Mouse (Mus musculus): ENCODE measurements at regions not wholly inside any gene's neighbourhood (a gene's known extent, or its start where the extent isn't known, plus 50 kb on each side); places are given as distances from the start of the nearest gene placed in this dataset.
"Not testable (repeated sequence)": the region's sequence is repeated elsewhere in the genome, so short reads cannot be mapped to it uniquely, and the experiment has no call there.

DNA sequence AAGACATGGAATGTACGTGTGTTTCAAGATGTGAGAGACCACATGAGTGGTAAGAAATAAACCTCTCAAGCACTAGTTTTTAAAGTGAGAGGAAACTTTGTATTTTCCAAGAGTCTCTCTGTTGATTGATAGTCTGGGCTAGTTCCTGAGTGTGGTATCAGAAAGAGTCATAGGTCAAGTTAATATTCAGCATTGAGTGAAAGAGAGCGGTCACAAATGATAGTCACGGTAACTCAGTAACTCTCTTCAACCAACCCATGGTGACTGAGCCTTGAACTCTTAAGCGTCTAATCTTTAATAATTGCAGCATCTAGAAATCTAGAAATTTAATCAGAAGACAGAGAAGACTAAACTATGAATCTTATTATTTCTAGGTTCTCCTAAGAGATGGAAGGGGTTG lies 108.3 kb upstream of the Nrip1 start:
- H3K9ac ChIP-seq = no peak overlapping the region

DNA sequence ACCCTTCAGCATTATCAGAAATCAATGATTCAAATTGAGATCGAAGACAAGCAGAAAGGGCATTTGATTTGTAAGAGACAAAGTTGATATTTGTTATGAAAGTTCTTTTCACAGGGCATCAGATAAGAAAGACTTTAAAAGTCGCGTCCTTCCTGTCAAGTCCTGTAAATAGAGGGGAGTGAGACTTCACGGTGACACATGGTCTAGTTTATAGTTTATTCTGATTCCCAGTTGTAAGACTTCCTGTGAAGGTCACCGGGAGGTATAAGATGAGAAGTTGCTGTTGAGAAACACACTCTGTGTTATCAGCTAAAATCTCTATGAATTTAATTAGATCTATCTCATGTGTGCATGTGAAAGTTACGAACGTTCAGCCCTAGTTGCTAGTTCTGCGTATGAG lies 103.8 kb upstream of the Nrip1 start:
- Histone ChIP-seq H3K9me3 (no peaks in the 10 kb centered on the region), H3K4me2 (replicated peaks) (no peak overlapping the region), H3K4me1 (replicated peaks) (no peaks in the 10 kb centered on the region), H3K4me3 (replicated peaks) (no peak overlapping the region), H3K36me3 (no peaks in the 10 kb centered on the region), H3K27ac (no peak overlapping the region), H3K9ac (no peak overlapping the region), H3K27me3 (replicated peaks) (no peaks in the 10 kb centered on the region)
- no peak for ATAC-seq
- WGBS = 55% methylated on average over 8 of the region's 8 CpGs

More for the DNA sequence above, 108.3 kb upstream of the Nrip1 start:
- no peak overlapping the region for H3K4me2 ChIP-seq (replicated peaks)
- H3K4me1 ChIP-seq (replicated peaks) = no peaks in the 10 kb centered on the region
- no peak overlapping the region for H3K4me3 ChIP-seq (replicated peaks)
- 76% methylated on average over 4 of the region's 4 CpGs for WGBS
- H3K27ac ChIP-seq = no peak overlapping the region
- H3K27me3 ChIP-seq (replicated peaks) = no peaks in the 10 kb centered on the region
- H3K36me3 ChIP-seq = no peaks in the 10 kb centered on the region
- ATAC-seq = no peak
- H3K9me3 ChIP-seq = no peaks in the 10 kb centered on the region

DNA sequence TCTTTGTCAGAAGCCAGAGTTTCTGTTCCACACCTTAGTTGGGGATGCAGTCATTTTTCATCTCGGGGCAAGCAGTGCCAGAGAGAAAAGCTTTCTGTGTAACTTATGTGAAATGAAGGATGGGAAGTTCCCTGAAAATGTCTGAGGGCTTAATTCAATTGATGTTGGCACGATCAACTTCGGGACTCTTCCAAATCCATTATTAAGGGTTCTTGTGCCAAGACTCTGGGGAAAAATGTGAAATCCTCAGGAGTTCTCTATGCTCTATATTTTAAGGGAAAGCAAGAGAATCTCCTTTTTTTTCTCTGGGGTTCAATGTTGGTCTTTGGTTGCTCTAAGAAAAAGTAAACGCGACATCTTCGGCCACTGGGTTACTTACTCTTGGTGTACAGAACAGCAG lies 100.9 kb upstream of the Nrip1 start:
- no peaks in the 10 kb centered on the region for H3K4me1 ChIP-seq (replicated peaks)
- no peaks in the 10 kb centered on the region for H3K36me3 ChIP-seq
- H3K27me3 ChIP-seq (replicated peaks) = no peaks in the 10 kb centered on the region
- no peak overlapping the region for H3K4me2 ChIP-seq (replicated peaks)
- no peak overlapping the region for H3K27ac ChIP-seq
- no peak overlapping the region for H3K4me3 ChIP-seq (replicated peaks)
- ATAC-seq = no peak
- 80% methylated on average over 6 of the region's 6 CpGs for WGBS
- no peaks in the 10 kb centered on the region for H3K9me3 ChIP-seq
- no peak overlapping the region for H3K9ac ChIP-seq

DNA sequence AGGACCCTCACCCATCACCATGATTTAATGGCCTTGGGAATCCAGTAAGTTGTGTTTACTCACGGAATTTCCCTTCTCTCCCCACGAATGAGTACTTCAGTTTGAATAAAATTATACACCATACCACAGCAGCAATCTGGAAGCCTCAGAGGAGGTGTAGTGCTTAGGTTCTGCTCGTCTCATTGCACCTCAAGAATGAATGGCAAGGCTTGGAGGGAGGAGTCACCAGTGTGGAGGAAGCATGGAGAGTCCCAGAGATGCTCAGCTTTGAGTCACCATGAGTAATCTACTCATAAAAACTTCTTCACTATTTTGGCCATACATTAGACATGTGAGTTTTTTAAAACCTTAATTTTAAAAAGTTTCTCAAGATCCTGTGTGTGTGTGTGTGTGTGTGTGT lies 98.8 kb upstream of the Nrip1 start:
- Histone ChIP-seq H3K27me3 (replicated peaks) (no peaks in the 10 kb centered on the region), H3K4me1 (replicated peaks) (no peaks in the 10 kb centered on the region), H3K9ac (no peak overlapping the region), H3K4me2 (replicated peaks) (no peak overlapping the region), H3K36me3 (no peaks in the 10 kb centered on the region), H3K27ac (no peak overlapping the region), H3K4me3 (replicated peaks) (no peak overlapping the region), H3K9me3 (no peaks in the 10 kb centered on the region)
- WGBS = 68% methylated on average over 3 of the region's 3 CpGs
- no peak for ATAC-seq

DNA sequence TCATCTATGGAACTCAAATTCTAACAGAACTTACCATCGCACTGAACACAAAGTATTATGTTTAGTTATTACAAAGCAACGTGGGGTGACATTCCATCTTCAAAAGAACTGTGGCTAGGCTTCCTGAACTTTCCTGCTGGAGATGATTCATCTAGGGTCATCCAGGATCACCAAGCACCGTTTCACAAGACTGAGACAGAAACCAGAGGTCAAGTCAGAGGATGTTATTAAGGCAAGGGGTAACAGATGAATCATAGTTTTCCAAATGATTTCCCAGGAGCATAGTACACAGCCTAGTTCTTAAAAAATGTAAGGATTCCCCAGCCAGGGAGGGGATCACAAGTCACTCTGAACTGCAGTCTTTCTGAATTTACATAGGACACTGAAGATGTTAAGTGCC lies 97.5 kb upstream of the Nrip1 start:
- H3K36me3 ChIP-seq = no peaks in the 10 kb centered on the region
- WGBS = 38% methylated on average over 3 of the region's 3 CpGs
- ATAC-seq = no peak
- H3K4me2 ChIP-seq (replicated peaks) = no peak overlapping the region
- no peaks in the 10 kb centered on the region for H3K4me1 ChIP-seq (replicated peaks)
- no peak overlapping the region for H3K4me3 ChIP-seq (replicated peaks)
- no peaks in the 10 kb centered on the region for H3K27me3 ChIP-seq (replicated peaks)
- no peak overlapping the region for H3K9ac ChIP-seq
- H3K27ac ChIP-seq = no peak overlapping the region
- no peaks in the 10 kb centered on the region for H3K9me3 ChIP-seq

DNA sequence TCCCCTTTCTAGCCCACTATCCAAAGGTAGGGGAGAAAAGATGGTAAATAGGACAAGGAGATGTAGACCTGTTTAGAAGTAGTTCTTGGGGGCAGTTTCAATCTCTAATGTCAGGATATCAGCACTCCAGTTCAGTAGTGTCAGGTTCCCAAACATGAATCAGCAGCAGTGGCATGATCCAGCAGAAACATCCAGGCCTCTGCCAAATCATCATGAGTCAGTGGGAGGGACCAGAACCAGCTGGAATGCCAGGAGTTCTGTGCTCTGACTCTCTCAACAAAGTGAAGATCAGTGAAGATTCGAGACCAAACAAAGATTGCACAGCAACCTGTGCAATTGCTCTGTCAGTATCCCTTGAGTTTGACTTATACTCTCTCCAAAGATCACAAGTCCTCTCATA lies 85.9 kb upstream of the Nrip1 start:
- Histone ChIP-seq H3K36me3 (no peaks in the 10 kb centered on the region), H3K4me1 (replicated peaks) (no peaks in the 10 kb centered on the region; the same call in 1 of the 2 replicates), H3K27me3 (replicated peaks) (no peaks in the 10 kb centered on the region), H3K9ac (no peak overlapping the region), H3K9me3 (no peaks in the 10 kb centered on the region), H3K4me3 (replicated peaks) (no peak overlapping the region), H3K4me2 (replicated peaks) (no peak overlapping the region), H3K27ac (no peak overlapping the region)
- 82% methylated on average over 1 of the region's 1 CpGs for WGBS
- ATAC-seq = no peak

DNA sequence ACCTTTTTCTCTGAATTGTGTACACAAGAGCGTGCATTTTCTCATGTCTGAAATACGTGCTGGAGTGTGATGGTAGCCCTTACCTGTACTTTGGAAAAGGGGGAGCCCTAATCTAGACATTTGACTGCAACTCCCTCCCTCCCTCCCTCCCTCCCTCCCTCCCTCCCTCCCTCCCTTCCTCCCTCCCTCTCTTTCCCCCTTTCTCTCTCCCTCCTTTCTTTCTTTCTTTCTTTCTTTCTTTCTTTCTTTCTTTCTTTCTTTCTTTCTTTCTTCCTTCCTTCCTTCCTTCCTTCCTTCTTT lies 82.6 kb upstream of the Nrip1 start:
- H3K4me1 ChIP-seq (replicated peaks); H3K9me3 ChIP-seq; H3K27me3 ChIP-seq (replicated peaks); H3K9ac ChIP-seq; H3K27ac ChIP-seq; H3K36me3 ChIP-seq; H3K4me3 ChIP-seq (replicated peaks); H3K4me2 ChIP-seq (replicated peaks); ATAC-seq: not testable (repeated sequence)
- WGBS = 60% methylated on average over 2 of the region's 2 CpGs

DNA sequence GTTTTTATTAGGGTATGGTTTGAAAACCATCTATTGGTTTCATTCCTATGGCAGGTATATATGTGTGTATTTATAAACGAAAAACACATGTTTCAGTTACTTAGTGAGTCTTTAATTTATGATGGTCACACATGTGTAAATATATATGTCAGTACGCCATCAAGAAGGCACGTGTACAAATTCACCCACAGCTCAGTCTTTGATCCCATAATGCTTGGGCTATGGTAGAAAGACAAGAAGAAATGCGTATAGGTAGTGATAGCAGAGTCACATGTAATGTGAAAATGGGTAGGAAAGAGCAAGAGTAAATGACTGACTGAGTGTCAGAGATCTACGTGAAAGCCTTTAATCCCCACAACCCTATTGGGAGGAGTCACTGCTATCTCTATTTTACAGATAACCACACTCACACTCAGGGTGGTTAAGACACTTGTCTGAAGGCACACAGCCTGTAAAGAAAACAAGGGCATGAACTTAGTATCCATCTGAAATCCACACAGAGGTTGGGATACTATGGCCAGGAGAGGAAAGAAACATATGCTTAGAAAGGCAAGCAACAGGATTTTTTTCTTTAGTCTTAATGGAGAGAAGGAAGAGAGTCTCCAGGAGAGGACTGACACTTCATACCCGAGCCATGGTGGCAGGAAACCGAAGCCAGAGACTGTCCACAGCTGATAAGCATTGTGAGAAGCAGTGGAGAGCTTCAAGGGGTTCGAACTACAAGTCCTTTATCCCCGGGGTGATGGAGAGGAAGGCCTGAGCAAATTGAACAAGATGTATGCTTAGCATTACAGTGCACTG lies 82.1 kb upstream of the Nrip1 start:
- no peaks in the 10 kb centered on the region; the same call in 1 of the 2 replicates for H3K4me1 ChIP-seq (replicated peaks)
- H3K27ac ChIP-seq = no peak overlapping the region
- no peak overlapping the region for H3K9ac ChIP-seq
- no peak overlapping the region for H3K4me3 ChIP-seq (replicated peaks)
- ATAC-seq = no peak
- H3K27me3 ChIP-seq (replicated peaks) = no peaks in the 10 kb centered on the region
- 69% methylated on average over 9 of the region's 9 CpGs for WGBS
- no peaks in the 10 kb centered on the region for H3K36me3 ChIP-seq
- H3K4me2 ChIP-seq (replicated peaks) = no peak overlapping the region
- no peaks in the 10 kb centered on the region for H3K9me3 ChIP-seq

DNA sequence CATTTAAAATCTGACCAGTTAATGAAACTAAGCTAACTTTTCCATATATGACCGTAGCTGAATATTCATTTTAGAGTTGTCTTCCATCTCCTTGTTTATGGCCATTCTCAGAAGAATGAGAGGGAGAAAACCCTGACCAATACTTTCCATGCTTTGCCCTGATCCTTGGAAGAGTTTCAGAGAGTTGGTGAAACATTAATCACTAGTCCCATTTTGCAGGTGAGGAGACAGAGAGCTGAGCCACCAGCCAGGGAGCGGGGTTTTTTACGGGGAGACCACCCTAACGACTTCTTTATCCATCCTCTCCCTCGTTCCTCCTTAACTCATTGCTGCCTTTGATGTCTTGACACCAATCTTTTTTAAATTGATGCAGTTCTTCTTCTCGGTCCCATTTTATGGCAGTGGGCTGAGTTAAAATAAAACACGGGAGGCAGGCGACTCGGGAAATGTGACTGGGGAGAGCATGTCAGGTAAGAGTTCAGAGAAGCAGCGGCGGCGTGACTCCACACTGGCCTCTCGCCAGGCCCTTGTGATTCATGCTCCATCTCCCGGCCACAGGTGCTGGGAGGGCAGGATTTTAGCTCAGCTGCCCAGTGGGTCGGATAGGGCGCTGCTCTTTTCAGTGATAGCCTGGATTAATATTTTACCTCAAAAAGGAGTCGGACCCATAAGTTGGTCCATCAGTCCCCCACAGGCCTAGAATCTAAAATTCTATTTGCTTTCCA lies 81.3 kb upstream of the Nrip1 start:
- Histone ChIP-seq H3K4me1 (replicated peaks) (no peaks in the 10 kb centered on the region; the same call in 1 of the 2 replicates), H3K4me3 (replicated peaks) (no peak overlapping the region), H3K9ac (no peak overlapping the region), H3K4me2 (replicated peaks) (no peak overlapping the region), H3K9me3 (no peaks in the 10 kb centered on the region), H3K36me3 (no peaks in the 10 kb centered on the region), H3K27me3 (replicated peaks) (no peaks in the 10 kb centered on the region), H3K27ac (no peak overlapping the region)
- no peak for ATAC-seq
- WGBS = 49% methylated on average over 17 of the region's 17 CpGs

DNA sequence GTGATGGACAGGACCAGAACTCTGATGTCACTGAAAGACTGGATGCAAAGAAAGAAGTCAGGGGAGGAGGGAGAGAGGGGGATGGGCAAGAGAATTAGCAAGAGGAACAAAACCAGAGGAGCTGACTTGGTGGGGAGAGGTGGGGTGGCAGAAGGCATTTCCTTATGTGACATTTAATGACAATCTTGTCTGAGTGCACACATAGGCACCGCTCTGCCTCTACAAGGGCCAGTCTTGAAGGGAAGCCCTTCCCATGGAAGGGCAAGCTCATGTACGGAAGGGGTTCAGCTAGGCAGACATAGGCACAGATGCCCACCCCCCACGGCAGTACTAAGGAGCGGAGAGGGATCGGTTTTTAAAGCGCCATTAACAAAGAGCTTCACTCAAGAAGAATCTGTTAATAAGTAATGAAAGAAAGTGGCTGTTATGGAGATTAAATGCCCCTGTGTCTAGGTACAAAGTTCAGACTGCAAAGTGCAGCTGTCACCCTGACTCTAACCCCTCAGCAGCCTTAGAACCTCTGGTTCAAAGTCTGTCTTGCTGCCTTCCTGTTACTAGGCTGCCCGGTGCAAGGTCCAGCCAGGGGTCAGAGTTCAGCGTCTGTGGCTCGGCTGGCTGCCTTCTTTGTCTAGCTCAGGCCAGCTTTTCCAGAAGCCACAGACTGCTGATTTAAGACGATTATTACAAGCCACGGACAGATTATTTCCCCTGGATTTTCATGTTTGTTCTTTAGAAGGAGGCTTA lies 80.0 kb upstream of the Nrip1 start:
- peak; percentile 99 for ATAC-seq
- no peaks in the 10 kb centered on the region; the same call in 1 of the 2 replicates for H3K4me1 ChIP-seq (replicated peaks)

DNA sequence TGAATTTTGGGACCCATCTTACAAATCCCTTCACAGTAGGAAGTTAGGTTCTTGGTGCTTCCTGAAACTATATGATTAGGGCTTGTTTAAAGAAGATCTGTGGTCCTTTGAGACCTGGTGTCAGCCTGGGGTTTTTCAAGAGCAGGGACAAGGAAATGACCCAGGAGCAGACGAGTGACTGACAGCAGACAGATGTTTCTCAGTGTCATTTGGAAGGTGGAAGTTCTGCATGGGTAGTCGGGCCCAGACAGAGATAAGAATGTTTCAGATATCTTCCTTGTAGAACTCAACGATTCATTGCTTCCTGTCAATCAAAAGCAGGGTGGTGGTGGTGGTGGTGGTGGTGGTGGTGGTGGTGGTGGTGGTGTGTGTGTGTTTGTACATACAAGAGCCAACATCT lies 75.1 kb upstream of the Nrip1 start:
- Histone ChIP-seq H3K4me3 (replicated peaks) (no peak overlapping the region), H3K9ac (no peak overlapping the region), H3K4me2 (replicated peaks) (no peak overlapping the region), H3K36me3 (no peaks in the 10 kb centered on the region), H3K27me3 (replicated peaks) (no peaks in the 10 kb centered on the region), H3K9me3 (no peaks in the 10 kb centered on the region), H3K4me1 (replicated peaks) (no peaks in the 10 kb centered on the region), H3K27ac (no peak overlapping the region)
- ATAC-seq = no peak
- 60% methylated on average over 3 of the region's 3 CpGs for WGBS

More for the DNA sequence above, 80.0 kb upstream of the Nrip1 start:
- WGBS = 27% methylated on average over 11 of the region's 11 CpGs
- Histone ChIP-seq H3K9me3 (no peaks in the 10 kb centered on the region), H3K27ac (peak overlapping the region; percentile 70), H3K27me3 (replicated peaks) (no peaks in the 10 kb centered on the region), H3K9ac (no peak overlapping the region), H3K4me3 (replicated peaks) (no peak overlapping the region), H3K36me3 (no peaks in the 10 kb centered on the region), H3K4me2 (replicated peaks) (peak overlapping the region; percentile 44)

DNA sequence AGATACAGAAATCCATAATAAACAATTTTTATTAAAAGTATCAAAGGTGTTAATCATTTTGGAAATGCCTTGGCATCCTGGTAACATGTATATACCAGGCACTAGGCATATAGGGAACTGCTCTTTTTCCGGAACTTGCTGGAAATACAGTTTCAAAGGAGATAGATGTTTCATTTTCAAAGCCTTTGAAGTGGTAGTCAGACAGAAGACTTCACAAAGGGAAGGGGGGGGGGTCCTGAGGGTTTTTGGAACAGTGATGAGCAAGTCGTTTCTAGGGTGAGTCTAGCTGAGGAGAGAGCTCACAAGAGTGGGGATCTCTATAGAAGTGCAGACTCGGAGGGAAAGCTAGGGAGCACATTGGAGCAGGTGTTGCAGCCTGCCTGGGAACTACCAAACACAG lies 73.4 kb upstream of the Nrip1 start:
- H3K36me3 ChIP-seq = no peaks in the 10 kb centered on the region
- no peaks in the 10 kb centered on the region for H3K27me3 ChIP-seq (replicated peaks)
- no peak overlapping the region for H3K4me3 ChIP-seq (replicated peaks)
- no peak overlapping the region for H3K27ac ChIP-seq
- WGBS = 73% methylated on average over 3 of the region's 3 CpGs
- no peak overlapping the region for H3K4me2 ChIP-seq (replicated peaks)
- no peaks in the 10 kb centered on the region for H3K4me1 ChIP-seq (replicated peaks)
- no peak overlapping the region for H3K9ac ChIP-seq
- no peak for ATAC-seq
- H3K9me3 ChIP-seq = no peaks in the 10 kb centered on the region
